Mouse (Mus musculus) hindbrain, embryonic 15.5 days (tissue): ENCODE data around the gene Eml4. TPM values are rescaled to one million over a fixed set of nuclear protein-coding genes. Genes with fewer than 3 reads are reported as not detected.

Source experiments
- ATAC-seq: fragments of 200-750 bp; cut with Nextera tagmentation; 2 replicates; pipeline ENCODE4 v1.8.0; 2017; ENCODE audit warnings: low read depth, moderate number of reproducible peaks, moderate TSS enrichment; ENCODE audit not compliant: low FRiP score
- H3K27ac ChIP-seq: fragments of 300-500 bp; sonication (generic); replicated peaks from 2 replicates; pipeline ENCODE4 v1.5.1; 2015; ENCODE audit warnings: mild to moderate bottlenecking, inconsistent platforms
- H3K27me3 ChIP-seq: fragments of 300-500 bp; sonication (generic); 2 replicates; pipeline ENCODE4 v1.6.1; 2015; ENCODE audit warnings: control low read depth, inconsistent platforms
- H3K36me3 ChIP-seq: fragments of 300-500 bp; sonication (generic); 2 replicates; pipeline ENCODE4 v1.6.1; 2015; ENCODE audit warnings: control low read depth, inconsistent platforms
- H3K4me1 ChIP-seq: fragments of 300-500 bp; sonication (generic); replicated peaks from 2 replicates; pipeline ENCODE4 v1.6.1; 2015; ENCODE audit warnings: control low read depth, inconsistent platforms
- H3K4me2 ChIP-seq: fragments of 300-500 bp; sonication (generic); 2 replicates; pipeline ENCODE4 v1.6.1; 2015; ENCODE audit warnings: moderate library complexity, mild to moderate bottlenecking, inconsistent platforms
- H3K4me3 ChIP-seq: fragments of 300-500 bp; sonication (generic); 2 replicates; pipeline ENCODE4 v1.5.1; 2015; ENCODE audit warnings: mild to moderate bottlenecking, inconsistent platforms
- H3K9ac ChIP-seq: fragments of 300-500 bp; sonication (generic); 2 replicates; pipeline ENCODE4 v1.6.1; 2015; ENCODE audit warnings: inconsistent platforms
- H3K9me3 ChIP-seq: fragments of 300-500 bp; sonication (generic); 2 replicates; pipeline ENCODE4 v1.6.1; 2016; ENCODE audit warnings: control low read depth, inconsistent platforms
- WGBS: fragments of 180-500 bp; shearing (Covaris S2); methylation state at CpG from one replicate; pipeline ENCODE4 v1.1.7; 2015; 5-methylcytosine and 5-hydroxymethylcytosine counted together
- polyA plus RNA-seq: library from polyadenylated mRNA; unstranded; fragments of >200 nt; fragmentation: Nextera tagmentation; extraction: Ambion mirVana; gene quantifications from 2 replicates; pipeline ENCODE4 v1.2.1, GENCODE M21; 2015

The Eml4 gene
- polyA plus RNA-seq, 1 experiment from 2014 or later, result 32.6 TPM

DNA sequence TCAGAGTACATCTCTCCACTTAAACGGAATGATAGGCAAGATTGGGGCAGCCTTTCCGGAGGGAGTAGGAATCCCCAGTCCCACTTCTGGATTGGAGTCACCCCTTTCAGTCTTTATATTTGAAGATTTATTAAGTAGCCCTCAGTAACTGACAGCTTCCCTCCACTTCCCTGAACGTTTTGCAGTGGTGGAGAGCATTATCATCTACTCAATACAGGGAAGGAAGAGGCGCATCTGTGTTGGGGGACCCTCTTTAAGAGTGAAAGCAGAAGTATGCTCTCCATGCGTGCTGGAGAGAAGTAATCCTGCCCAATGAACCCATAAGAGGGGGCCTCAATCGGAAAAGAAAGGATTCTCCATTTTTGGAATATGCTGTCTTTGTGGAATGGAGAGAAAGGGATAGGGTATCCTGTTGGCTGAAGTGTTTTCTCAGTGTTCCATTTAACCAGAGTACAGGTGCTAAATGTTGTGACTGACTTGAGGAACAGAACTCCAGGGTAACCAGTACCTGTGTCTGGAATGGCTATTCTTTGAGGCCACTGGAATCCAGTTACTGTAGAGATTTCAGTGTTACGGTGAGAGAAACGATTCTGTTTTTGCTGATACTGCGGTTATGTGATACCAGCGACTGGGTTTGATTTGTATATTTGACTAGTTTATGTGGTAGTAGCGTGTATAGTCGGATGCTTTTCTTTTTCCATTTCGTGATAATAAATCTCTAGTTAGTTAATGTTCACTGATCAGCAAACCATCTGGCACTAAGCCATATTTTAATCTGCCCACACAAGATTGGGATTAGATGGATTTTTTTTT, 1.1 kb downstream of the Eml4 start:
- Histone ChIP-seq H3K27ac (peak overlapping the region; percentile 90), H3K4me3 (peak overlapping the region; percentile 93), H3K36me3 (no peaks in the 10 kb centered on the region), H3K9ac (peak overlapping the region; percentile 90), H3K4me2 (peak overlapping the region; percentile 81), H3K9me3 (no peaks in the 10 kb centered on the region), H3K4me1 (peaks cover 32% of the 10 kb centered on the region), H3K27me3 (no peaks in the 10 kb centered on the region)
- ATAC-seq, result no peak; the same call in 1 of the 2 replicates
- 8% methylated on average over 13 of the region's 13 CpGs for WGBS

- no peak for ATAC-seq
Measured at GRCm38 (mm10) chr17:83352456-83352855, 1.7 kb downstream of the Eml4 start.

DNA sequence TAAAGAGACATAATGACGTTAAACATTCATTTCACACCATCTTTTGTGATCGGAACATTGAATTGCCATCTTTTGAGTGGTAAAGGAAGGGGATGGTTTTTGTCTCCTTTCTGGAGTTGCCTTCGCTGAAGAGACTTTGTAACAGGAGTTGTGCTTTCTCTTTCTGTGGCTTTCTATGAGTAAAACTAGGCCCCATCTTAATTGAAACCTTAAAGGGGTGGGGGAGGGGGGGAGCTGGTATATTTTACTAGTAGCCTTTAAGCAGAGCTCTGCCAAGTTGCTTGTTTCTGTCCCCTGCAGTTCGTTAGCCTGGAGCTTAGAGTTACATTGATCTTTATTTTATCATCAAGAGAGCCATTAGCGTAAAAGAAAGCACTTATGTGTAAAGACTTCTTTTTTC, 2.3 kb downstream of the Eml4 start:
- Histone ChIP-seq H3K27ac (no peak overlapping the region), H3K4me3 (peak overlapping the region; percentile 93; the same call in 1 of the 2 replicates), H3K27me3 (no peaks in the 10 kb centered on the region), H3K9ac (no peak overlapping the region), H3K4me2 (peak overlapping the region; percentile 81), H3K9me3 (no peaks in the 10 kb centered on the region), H3K4me1 (peaks cover 32% of the 10 kb centered on the region), H3K36me3 (no peaks in the 10 kb centered on the region)
- no peak for ATAC-seq
- WGBS, result 25% methylated on average over 5 of the region's 5 CpGs

More at GRCm38 (mm10) chr17:83352456-83352855, 1.7 kb downstream of the Eml4 start:
- 7% methylated on average over 2 of the region's 2 CpGs for WGBS
- H3K27ac ChIP-seq, result no peak overlapping the region
- peak overlapping the region; percentile 93 for H3K4me3 ChIP-seq
- H3K9me3 ChIP-seq, result no peaks in the 10 kb centered on the region
- no peak overlapping the region for H3K9ac ChIP-seq
- H3K27me3 ChIP-seq, result no peaks in the 10 kb centered on the region
- H3K4me1 ChIP-seq, result peaks cover 32% of the 10 kb centered on the region
- H3K4me2 ChIP-seq, result peak overlapping the region; percentile 81
- H3K36me3 ChIP-seq, result no peaks in the 10 kb centered on the region

- whole genome bisulfite sequencing, result 66% methylated on average over 4 of the region's 4 CpGs
- H3K4me2 ChIP-seq, result peak overlapping the region; percentile 81
- no peaks in the 10 kb centered on the region for H3K27me3 ChIP-seq
- H3K4me3 ChIP-seq, result 0 out of 2 replicates have a peak overlapping the region, but pooled peaks have one; percentile 93
- H3K9ac ChIP-seq, result no peak overlapping the region
- H3K9me3 ChIP-seq, result no peaks in the 10 kb centered on the region
- no peak for ATAC-seq
- no peak overlapping the region for H3K27ac ChIP-seq
- H3K36me3 ChIP-seq, result no peaks in the 10 kb centered on the region
- H3K4me1 ChIP-seq, result peaks cover 34% of the 10 kb centered on the region
Measured at GRCm38 (mm10) chr17:83353460-83353859, 2.7 kb downstream of the Eml4 start.

GRCm38 (mm10) chr17:83355481-83355880, 4.8 kb downstream of the Eml4 start:
- peaks cover 30% of the 10 kb centered on the region for H3K4me1 ChIP-seq
- no peaks in the 10 kb centered on the region for H3K36me3 ChIP-seq
- 88% methylated on average over 2 of the region's 2 CpGs for WGBS
- no peak for ATAC-seq
- H3K9ac ChIP-seq, result no peak overlapping the region
- H3K9me3 ChIP-seq, result no peaks in the 10 kb centered on the region
- no peak overlapping the region for H3K4me3 ChIP-seq
- H3K27ac ChIP-seq, result no peak overlapping the region
- no peak overlapping the region for H3K4me2 ChIP-seq
- H3K27me3 ChIP-seq, result no peaks in the 10 kb centered on the region

- 0 out of 2 replicates have a peak, but pooled peaks cover 7% of the 10 kb centered on the region for H3K4me1 ChIP-seq
- H3K4me3 ChIP-seq, result no peak overlapping the region
- no peaks in the 10 kb centered on the region for H3K27me3 ChIP-seq
- no peak overlapping the region for H3K27ac ChIP-seq
- no peaks in the 10 kb centered on the region for H3K36me3 ChIP-seq
- no peak for ATAC-seq
- no peak overlapping the region for H3K9ac ChIP-seq
- 89% methylated on average over 4 of the region's 4 CpGs for WGBS
- no peaks in the 10 kb centered on the region for H3K9me3 ChIP-seq
- no peak overlapping the region for H3K4me2 ChIP-seq
Measured at GRCm38 (mm10) chr17:83359934-83360333, 9.2 kb downstream of the Eml4 start.

DNA sequence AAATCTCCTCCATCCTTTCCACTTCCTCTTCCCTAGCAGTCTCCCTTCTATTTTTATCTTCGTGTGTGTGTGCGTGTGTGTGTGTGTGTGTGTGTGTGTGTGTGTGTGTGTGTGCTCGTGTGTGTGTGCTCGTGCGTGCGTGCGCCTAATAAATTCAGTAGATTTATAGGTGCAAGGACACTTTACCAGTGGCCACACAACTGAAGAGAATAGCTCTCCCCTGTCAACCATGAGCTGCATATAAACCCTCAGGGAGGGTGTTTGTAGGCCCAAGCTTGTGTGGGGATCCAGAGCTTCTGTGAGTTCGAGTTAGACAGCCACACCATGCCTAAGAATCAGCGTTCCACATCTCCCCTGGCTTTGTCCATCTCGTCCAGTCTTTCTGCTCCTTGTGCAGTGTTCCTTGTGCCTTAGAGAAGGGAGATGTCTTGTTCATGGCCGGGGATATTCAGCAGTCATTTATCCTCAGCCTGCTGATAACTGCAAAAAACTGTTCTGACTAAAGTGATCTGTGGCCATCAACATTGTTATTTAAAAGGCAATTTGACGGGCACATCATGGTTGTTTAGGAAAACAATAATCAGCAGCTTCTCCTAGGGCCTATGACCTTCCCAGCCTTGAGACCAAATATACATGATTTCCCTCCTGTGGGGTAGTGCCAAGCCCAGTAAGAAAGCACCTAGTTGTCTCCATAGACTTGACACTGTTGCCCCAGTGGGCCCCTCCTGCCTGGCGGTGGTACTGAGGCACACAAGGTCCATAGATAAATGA, 10.2 kb downstream of the Eml4 start:
- no peaks in the 10 kb centered on the region for H3K9me3 ChIP-seq
- no peak overlapping the region for H3K27ac ChIP-seq
- no peaks in the 10 kb centered on the region for H3K36me3 ChIP-seq
- H3K4me1 ChIP-seq, result peaks cover 9% of the 10 kb centered on the region; the same call in 1 of the 2 replicates
- H3K9ac ChIP-seq, result no peak overlapping the region
- 73% methylated on average over 13 of the region's 13 CpGs for WGBS
- H3K27me3 ChIP-seq, result no peaks in the 10 kb centered on the region
- H3K4me3 ChIP-seq, result no peak overlapping the region
- ATAC-seq, result no peak
- no peak overlapping the region for H3K4me2 ChIP-seq

DNA sequence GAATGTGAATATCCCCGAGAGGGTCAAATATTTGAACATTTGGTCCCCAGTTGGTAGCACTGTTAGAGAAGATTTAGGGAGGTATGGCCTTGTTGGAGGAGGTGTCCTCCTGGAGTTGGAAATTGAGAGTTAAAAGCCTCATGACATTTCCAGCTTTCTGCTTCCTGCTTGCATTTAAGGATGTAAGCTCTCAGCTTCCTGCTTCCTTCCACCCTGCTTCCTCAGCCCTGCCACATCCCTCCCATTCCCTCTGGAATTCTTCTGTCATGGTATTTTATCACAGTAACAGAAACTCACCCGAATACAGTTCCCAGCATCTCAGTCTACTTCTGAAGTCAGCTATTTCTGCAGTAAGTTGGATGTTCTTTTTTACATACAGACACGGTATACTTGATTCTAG, 12.3 kb downstream of the Eml4 start:
- Histone ChIP-seq H3K4me2 (no peak overlapping the region), H3K27me3 (no peaks in the 10 kb centered on the region), H3K36me3 (no peaks in the 10 kb centered on the region), H3K4me3 (no peak overlapping the region), H3K9ac (no peak overlapping the region), H3K4me1 (peaks cover 9% of the 10 kb centered on the region; the same call in 1 of the 2 replicates), H3K27ac (no peak overlapping the region), H3K9me3 (no peaks in the 10 kb centered on the region)
- 65% methylated on average over 3 of the region's 3 CpGs for WGBS
- no peak for ATAC-seq

GRCm38 (mm10) chr17:83364296-83364695, 13.6 kb downstream of the Eml4 start:
- H3K36me3 ChIP-seq, result no peaks in the 10 kb centered on the region
- no peak for ATAC-seq
- H3K9ac ChIP-seq, result no peak overlapping the region
- H3K4me3 ChIP-seq, result no peak overlapping the region
- WGBS, result 75% methylated on average over 5 of the region's 5 CpGs
- H3K4me2 ChIP-seq, result no peak overlapping the region
- no peak overlapping the region for H3K27ac ChIP-seq
- no peaks in the 10 kb centered on the region for H3K9me3 ChIP-seq
- no peaks in the 10 kb centered on the region for H3K27me3 ChIP-seq
- peaks cover 6% of the 10 kb centered on the region; the same call in 1 of the 2 replicates for H3K4me1 ChIP-seq

DNA sequence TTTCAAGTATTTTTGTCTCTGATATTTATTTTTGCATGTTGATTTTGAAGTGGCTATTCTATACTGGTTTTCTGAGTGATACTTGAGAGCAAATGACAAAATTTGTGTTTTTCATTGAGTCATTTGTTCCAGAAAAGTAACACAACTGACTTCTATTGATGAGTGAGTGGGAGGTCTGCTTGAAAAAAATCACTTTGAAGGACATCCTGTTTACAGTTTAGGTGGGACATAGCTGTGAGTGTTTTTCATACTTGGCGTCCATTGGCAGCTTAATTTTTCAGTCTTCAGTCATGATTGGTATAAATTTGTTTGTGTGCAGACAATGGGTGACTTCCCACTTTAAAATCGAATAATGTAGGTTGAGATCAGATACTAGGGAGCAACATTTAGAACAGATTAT, 14.4 kb downstream of the Eml4 start:
- WGBS, result 78% methylated on average over 2 of the region's 2 CpGs
- H3K9me3 ChIP-seq, result no peaks in the 10 kb centered on the region
- no peak overlapping the region for H3K9ac ChIP-seq
- no peak for ATAC-seq
- H3K36me3 ChIP-seq, result no peaks in the 10 kb centered on the region
- H3K27ac ChIP-seq, result no peak overlapping the region
- no peaks in the 10 kb centered on the region for H3K27me3 ChIP-seq
- H3K4me1 ChIP-seq, result peaks cover 6% of the 10 kb centered on the region; the same call in 1 of the 2 replicates
- no peak overlapping the region for H3K4me3 ChIP-seq
- H3K4me2 ChIP-seq, result no peak overlapping the region

DNA sequence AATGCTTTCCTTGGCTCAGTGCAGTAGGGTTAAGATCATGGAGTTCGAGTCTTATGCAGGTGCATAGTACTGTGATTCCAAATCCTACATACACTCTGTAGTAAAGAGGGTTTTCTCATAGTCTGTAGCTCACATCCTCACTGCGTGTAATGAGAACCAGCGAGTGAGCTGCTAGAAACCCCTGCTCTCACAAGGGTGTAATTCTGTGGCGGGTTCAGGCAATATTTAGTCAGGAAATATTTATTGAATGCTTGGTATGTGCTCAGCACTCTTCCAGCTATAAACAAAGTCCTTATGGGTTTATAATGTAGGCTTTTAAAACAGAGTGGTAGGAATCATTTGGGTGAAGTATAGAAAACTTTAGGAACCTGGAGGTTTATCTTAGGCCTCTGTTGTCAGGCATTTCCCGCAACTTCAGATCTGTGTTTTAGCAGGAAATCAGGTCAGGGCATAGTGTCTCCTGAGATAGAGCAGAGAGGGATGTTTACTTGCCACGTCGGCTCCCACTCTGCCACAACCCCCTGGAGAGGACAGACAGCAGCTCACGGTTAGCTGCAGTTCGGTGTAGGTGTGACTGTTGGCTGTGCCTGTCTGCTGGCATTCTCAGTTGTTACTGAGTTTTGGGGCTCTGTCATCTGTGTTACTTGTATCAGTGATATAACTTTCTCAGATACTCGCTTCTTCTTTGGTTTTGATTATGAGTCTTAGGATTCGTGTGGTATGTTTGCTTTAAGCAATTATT, 15.1 kb downstream of the Eml4 start:
- Histone ChIP-seq H3K27ac (no peak overlapping the region), H3K27me3 (no peaks in the 10 kb centered on the region), H3K4me1 (peaks cover 6% of the 10 kb centered on the region; the same call in 1 of the 2 replicates), H3K9ac (no peak overlapping the region), H3K4me3 (no peak overlapping the region), H3K4me2 (no peak overlapping the region), H3K36me3 (no peaks in the 10 kb centered on the region), H3K9me3 (no peaks in the 10 kb centered on the region)
- 58% methylated on average over 11 of the region's 11 CpGs for WGBS
- ATAC-seq, result no peak
